Mouse (Mus musculus): ENCODE data around the gene Mpzl1. TPM values are rescaled to one million over a fixed set of nuclear protein-coding genes. Genes with fewer than 3 reads are reported as not detected.

Mpzl1 gene
- polyA plus RNA-seq, 1 experiment: 45.3 TPM

DNA sequence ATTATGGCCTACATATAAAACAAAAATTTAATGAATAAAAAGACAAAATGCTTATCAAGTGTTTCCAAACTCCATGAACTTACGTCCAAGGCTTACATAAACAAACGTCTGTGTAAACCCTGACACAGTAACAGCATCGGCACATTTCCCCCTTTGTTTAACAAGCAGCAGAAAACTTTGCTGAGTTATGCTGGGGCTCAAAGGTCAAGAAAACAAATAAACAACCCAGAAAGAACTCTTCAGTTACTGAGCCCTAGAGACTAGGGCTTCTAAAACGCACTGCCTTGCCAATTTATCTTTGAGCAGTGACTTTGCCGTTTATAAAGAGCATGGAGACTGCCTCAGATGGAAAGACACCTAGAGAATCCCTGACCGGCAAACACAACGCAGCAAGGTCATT is 17.7 kb downstream of the Mpzl1 start:
- Histone ChIP-seq H3K36me3 (ENCODE audit: control insufficient read depth, insufficient read depth, low read length) (no peaks in the 10 kb centered on the region), H3K27me3 (ENCODE audit: control insufficient read depth, insufficient read depth, low read length) (no peaks in the 10 kb centered on the region), H3K27ac (ENCODE audit: control insufficient read depth, insufficient read depth, low read depth, low read length) (peak overlapping the region; percentile 79), H3K4me1 (ENCODE audit: control insufficient read depth, insufficient read depth, low read length) (peaks cover 13% of the 10 kb centered on the region), H3K4me3 (ENCODE audit: control insufficient read depth, low read depth, low read length) (no peak overlapping the region)
- TF ChIP-seq POLR2A (IDR thresholded peaks at IDR 0.05; ENCODE audit: control insufficient read depth, low read depth, low read length) (no peak), CTCF (IDR thresholded peaks at IDR 0.05; ENCODE audit: control insufficient read depth, insufficient read depth, insufficient replicate concordance, low read depth, low read length) (no peak)

DNA sequence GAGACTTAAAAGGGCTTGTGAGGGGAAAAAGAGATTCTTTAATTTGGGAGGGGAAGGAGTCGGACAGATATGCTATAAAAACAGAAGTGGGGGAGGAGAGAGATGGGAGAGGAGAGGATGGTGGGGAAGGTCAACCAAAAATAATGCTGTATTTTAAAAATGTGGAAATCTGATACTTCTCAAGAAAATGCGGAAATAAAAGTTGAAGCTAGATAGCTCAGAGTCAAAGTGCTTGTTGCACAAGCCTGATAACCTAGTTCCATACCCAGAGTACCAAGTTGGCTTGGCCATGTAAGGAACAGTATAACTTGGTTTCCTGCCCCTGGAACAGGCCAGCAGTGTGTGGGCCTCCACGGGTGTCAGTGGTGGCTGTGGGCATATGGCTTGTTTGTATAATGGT is 19.5 kb downstream of the Mpzl1 start:
- TF ChIP-seq POLR2A (IDR thresholded peaks at IDR 0.05; ENCODE audit: control insufficient read depth, low read depth, low read length) (no peak), CTCF (IDR thresholded peaks at IDR 0.05; ENCODE audit: control insufficient read depth, insufficient read depth, insufficient replicate concordance, low read depth, low read length) (no peak)
- Histone ChIP-seq H3K27ac (ENCODE audit: control insufficient read depth, insufficient read depth, low read depth, low read length) (no peak overlapping the region), H3K4me1 (ENCODE audit: control insufficient read depth, insufficient read depth, low read length) (peaks cover 17% of the 10 kb centered on the region), H3K4me3 (ENCODE audit: control insufficient read depth, low read depth, low read length) (no peak overlapping the region), H3K27me3 (ENCODE audit: control insufficient read depth, insufficient read depth, low read length) (no peaks in the 10 kb centered on the region), H3K36me3 (ENCODE audit: control insufficient read depth, insufficient read depth, low read length) (no peaks in the 10 kb centered on the region)

DNA sequence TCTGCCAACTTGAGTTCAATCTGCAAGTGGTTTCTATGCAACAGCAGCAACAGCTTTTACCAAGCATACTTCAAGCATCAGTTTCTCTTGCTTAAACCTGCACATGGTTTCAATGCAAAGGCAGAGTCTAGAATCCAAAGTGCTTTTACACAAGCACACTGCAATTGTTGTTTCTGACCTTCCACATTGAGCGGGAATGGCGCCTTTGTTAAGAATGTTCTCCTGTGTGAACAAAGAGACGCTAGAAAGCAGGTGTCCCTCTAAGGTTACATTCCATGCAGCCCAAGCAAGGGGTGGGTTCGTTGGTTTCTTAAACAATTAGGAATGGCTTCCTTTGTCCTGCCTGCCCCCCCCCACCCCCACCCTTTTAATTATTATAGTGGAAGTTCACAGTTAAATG is 20.4 kb downstream of the Mpzl1 start:
- no peaks in the 10 kb centered on the region for H3K36me3 ChIP-seq (ENCODE audit: control insufficient read depth, insufficient read depth, low read length)
- TF ChIP-seq CTCF (IDR thresholded peaks at IDR 0.05; ENCODE audit: control insufficient read depth, insufficient read depth, insufficient replicate concordance, low read depth, low read length) (no peak), POLR2A (IDR thresholded peaks at IDR 0.05; ENCODE audit: control insufficient read depth, low read depth, low read length) (no peak)
- H3K27me3 ChIP-seq (ENCODE audit: control insufficient read depth, insufficient read depth, low read length): no peaks in the 10 kb centered on the region
- peaks cover 13% of the 10 kb centered on the region for H3K4me1 ChIP-seq (ENCODE audit: control insufficient read depth, insufficient read depth, low read length)
- no peak overlapping the region for H3K4me3 ChIP-seq (ENCODE audit: control insufficient read depth, low read depth, low read length)
- H3K27ac ChIP-seq (ENCODE audit: control insufficient read depth, insufficient read depth, low read depth, low read length): no peak overlapping the region

DNA sequence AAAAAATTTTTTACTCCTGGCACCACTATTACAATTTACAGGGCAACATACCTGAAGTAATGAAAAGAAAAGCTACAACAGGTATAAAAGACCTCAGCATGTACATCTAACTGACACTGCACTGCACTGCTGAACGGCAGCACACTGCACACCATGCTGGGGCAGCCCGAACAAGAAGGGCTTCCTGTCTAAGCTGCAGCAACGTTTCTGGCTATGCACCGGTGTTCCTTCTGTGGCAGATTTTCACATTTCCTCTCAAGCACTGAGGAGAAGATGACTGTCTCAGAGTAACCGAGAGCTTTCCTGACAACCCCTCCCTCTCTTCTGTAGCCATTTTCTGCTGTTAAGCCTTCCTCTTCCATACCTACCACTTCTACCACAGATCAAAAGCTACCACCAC is 21.6 kb downstream of the Mpzl1 start:
- TF ChIP-seq POLR2A (IDR thresholded peaks at IDR 0.05; ENCODE audit: control insufficient read depth, low read depth, low read length) (no peak), CTCF (IDR thresholded peaks at IDR 0.05; ENCODE audit: control insufficient read depth, insufficient read depth, insufficient replicate concordance, low read depth, low read length) (no peak)
- no peaks in the 10 kb centered on the region for H3K36me3 ChIP-seq (ENCODE audit: control insufficient read depth, insufficient read depth, low read length)
- no peaks in the 10 kb centered on the region for H3K27me3 ChIP-seq (ENCODE audit: control insufficient read depth, insufficient read depth, low read length)

DNA sequence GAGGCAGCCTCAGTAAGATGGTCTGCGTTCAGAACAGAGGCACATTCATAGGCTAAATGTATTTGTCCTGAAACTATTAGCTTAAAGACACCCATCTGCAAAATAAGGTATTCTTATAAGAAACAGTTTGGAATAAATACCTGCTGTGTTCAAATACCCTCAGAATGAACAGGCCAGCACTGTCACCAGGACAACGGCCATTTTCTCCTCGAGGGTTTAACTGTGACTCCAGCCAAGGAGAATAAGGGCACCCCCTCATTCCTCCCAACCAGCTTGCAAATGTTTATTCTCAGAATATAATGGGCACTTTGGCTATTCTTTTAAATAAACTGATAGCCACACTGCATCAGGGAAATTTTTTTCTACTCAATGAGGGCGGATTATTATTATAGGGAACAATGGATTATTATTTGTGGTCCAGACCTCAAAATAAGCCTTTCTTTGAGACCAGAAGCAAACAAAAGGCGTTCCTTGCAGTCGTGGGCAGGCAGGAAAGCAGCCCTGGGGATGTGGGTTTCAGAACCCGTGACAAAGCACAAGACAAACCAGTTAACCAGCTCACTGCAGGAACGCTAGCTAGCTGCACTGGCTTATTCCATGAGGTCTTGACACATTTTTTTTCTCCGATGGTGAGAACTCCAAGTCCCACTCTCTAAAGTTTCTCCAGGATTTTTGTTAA is 23.9 kb downstream of the Mpzl1 start:
- no peak for TF ChIP-seq POLR2A (IDR thresholded peaks at IDR 0.05; ENCODE audit: control insufficient read depth, low read depth, low read length)
- no peak for TF ChIP-seq CTCF (IDR thresholded peaks at IDR 0.05; ENCODE audit: control insufficient read depth, insufficient read depth, insufficient replicate concordance, low read depth, low read length)
- H3K4me1 ChIP-seq (ENCODE audit: control insufficient read depth, insufficient read depth, low read length): peaks cover 6% of the 10 kb centered on the region
- no peak overlapping the region for H3K4me3 ChIP-seq (ENCODE audit: control insufficient read depth, low read depth, low read length)
- no peaks in the 10 kb centered on the region; the same call in 1 of the 2 replicates for H3K36me3 ChIP-seq (ENCODE audit: control insufficient read depth, insufficient read depth, low read length)
- H3K27ac ChIP-seq (ENCODE audit: control insufficient read depth, insufficient read depth, low read depth, low read length): peak overlapping the region; percentile 73
- H3K27me3 ChIP-seq (ENCODE audit: control insufficient read depth, insufficient read depth, low read length): no peaks in the 10 kb centered on the region

More for the DNA sequence above, 21.6 kb downstream of the Mpzl1 start:
- Histone ChIP-seq H3K4me1 (ENCODE audit: control insufficient read depth, insufficient read depth, low read length) (peaks cover 9% of the 10 kb centered on the region), H3K27ac (ENCODE audit: control insufficient read depth, insufficient read depth, low read depth, low read length) (no peak overlapping the region), H3K4me3 (ENCODE audit: control insufficient read depth, low read depth, low read length) (no peak overlapping the region)

DNA sequence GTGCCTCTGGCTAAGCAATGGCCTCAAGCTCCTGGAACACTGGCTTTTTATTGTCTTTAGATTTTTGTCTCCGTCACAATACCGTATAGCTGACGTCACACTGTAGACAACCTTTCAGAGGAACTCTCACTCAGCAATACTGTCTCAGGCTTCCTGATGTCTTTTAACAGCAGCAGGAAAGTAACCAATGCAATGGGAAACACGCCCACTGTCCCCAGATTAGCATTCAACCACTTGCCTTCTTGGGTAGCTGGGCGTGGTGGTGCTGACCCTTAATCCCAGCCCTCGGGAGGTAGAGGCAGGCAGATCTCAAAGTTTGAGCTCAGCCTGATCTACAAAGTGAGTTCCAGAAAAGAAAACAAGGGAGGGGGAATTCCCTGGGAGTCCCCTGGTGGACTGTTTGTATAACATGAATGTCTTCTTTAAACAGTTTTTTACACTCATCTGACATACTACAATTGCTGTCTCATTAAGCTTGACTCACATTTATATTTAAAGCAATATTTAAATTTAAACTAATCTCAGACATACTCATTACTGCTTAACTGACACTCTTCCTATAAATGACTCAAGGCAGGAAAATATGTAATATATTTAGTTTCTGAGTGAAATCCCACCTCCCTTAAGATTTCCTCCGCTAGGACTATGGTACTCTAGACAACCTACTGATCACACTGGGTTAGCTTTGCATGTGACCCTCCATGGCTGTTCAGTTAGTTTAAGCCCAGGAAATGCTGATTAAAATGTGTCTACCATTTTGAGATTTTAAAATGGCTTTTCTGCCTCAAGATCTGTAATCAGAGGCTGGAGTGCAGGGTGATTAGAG is 24.6 kb downstream of the Mpzl1 start:
- TF ChIP-seq CTCF (IDR thresholded peaks at IDR 0.05; ENCODE audit: control insufficient read depth, insufficient read depth, insufficient replicate concordance, low read depth, low read length): no peak
- Histone ChIP-seq H3K27me3 (ENCODE audit: control insufficient read depth, insufficient read depth, low read length) (no peaks in the 10 kb centered on the region), H3K4me3 (ENCODE audit: control insufficient read depth, low read depth, low read length) (no peak overlapping the region), H3K27ac (ENCODE audit: control insufficient read depth, insufficient read depth, low read depth, low read length) (0 out of 2 replicates have a peak overlapping the region, but pooled peaks have one; percentile 12), H3K36me3 (ENCODE audit: control insufficient read depth, insufficient read depth, low read length) (no peaks in the 10 kb centered on the region; the same call in 1 of the 2 replicates), H3K4me1 (ENCODE audit: control insufficient read depth, insufficient read depth, low read length) (peaks cover 6% of the 10 kb centered on the region)

DNA sequence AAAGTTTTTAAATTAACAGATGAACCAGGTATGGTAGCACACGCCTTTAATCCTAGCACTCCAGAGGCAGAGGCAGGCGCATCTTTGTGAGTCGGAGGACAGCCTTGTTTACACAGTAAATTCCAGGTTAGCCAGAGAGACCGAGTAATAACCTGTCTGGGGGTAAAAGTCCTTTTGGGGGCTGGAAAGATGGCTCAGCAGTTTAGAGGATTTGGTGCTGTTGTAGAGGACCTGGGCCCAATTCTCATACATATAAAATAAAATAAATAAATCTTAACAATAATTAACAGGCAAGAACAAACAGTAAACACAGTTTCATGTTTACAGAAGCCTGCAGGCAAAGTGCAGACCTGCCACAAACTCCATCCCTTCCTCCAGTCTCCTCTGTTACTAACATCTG is 25.4 kb downstream of the Mpzl1 start:
- peaks cover 6% of the 10 kb centered on the region for H3K4me1 ChIP-seq (ENCODE audit: control insufficient read depth, insufficient read depth, low read length)
- 0 out of 2 replicates have a peak overlapping the region, but pooled peaks have one; percentile 29 for H3K27ac ChIP-seq (ENCODE audit: control insufficient read depth, insufficient read depth, low read depth, low read length)
- no peaks in the 10 kb centered on the region; the same call in 1 of the 2 replicates for H3K36me3 ChIP-seq (ENCODE audit: control insufficient read depth, insufficient read depth, low read length)
- no peak overlapping the region for H3K4me3 ChIP-seq (ENCODE audit: control insufficient read depth, low read depth, low read length)
- no peaks in the 10 kb centered on the region for H3K27me3 ChIP-seq (ENCODE audit: control insufficient read depth, insufficient read depth, low read length)
- TF ChIP-seq CTCF (IDR thresholded peaks at IDR 0.05; ENCODE audit: control insufficient read depth, insufficient read depth, insufficient replicate concordance, low read depth, low read length): no peak
- no peak for TF ChIP-seq POLR2A (IDR thresholded peaks at IDR 0.05; ENCODE audit: control insufficient read depth, low read depth, low read length)
